Mouse (Mus musculus) limb, embryonic 11.5 days (tissue): ENCODE data around the gene Mfap5. TPM values are rescaled to one million over a fixed set of nuclear protein-coding genes. Genes with fewer than 3 reads are reported as not detected.
"Not testable (repeated sequence)": the region's sequence is repeated elsewhere in the genome, so short reads cannot be mapped to it uniquely, and the experiment has no call there.

Experiments used
- ATAC-seq: fragments of 200-750 bp; cut with Nextera tagmentation; 2 replicates; pipeline ENCODE4 v1.8.0; 2017; ENCODE audit warnings: low read depth; ENCODE audit not compliant: insufficient number of reproducible peaks, low FRiP score, low TSS enrichment
- DNase-seq: peaks from one replicate; pipeline ENCODE4 v3.0.0-alpha.2; 2015; ENCODE audit warnings: low spot score
- H3K27ac ChIP-seq: fragments of 300-500 bp; sonication (generic); replicated peaks from 2 replicates; pipeline ENCODE4 v1.5.1; 2014; ENCODE audit warnings: low read depth, mild to moderate bottlenecking, low read length
- H3K27me3 ChIP-seq: fragments of 300-500 bp; sonication (generic); 2 replicates; pipeline ENCODE4 v1.6.1; 2014; ENCODE audit warnings: mild to moderate bottlenecking, low read length, mixed read lengths; ENCODE audit not compliant: control insufficient read depth, insufficient read depth
- H3K36me3 ChIP-seq: fragments of 300-500 bp; sonication (generic); 2 replicates; pipeline ENCODE4 v1.6.1; 2014; ENCODE audit warnings: mild to moderate bottlenecking, low read length, moderate library complexity, mixed read lengths; ENCODE audit not compliant: control insufficient read depth, insufficient read depth
- H3K4me1 ChIP-seq: fragments of 300-500 bp; sonication (generic); 2 replicates; pipeline ENCODE4 v1.6.1; 2014; ENCODE audit warnings: low read length, mixed read lengths; ENCODE audit not compliant: control insufficient read depth, insufficient read depth
- H3K4me2 ChIP-seq: fragments of 300-500 bp; sonication (generic); 2 replicates; pipeline ENCODE4 v1.6.1; 2014; ENCODE audit warnings: low read depth, mild to moderate bottlenecking, moderate library complexity; ENCODE audit not compliant: severe bottlenecking
- H3K4me3 ChIP-seq: fragments of 300-500 bp; sonication (generic); 2 replicates; pipeline ENCODE4 v1.5.1; 2014; ENCODE audit warnings: low read depth, low read length
- H3K9ac ChIP-seq: fragments of 300-500 bp; sonication (generic); 2 replicates; pipeline ENCODE4 v1.6.1; 2014; ENCODE audit warnings: mild to moderate bottlenecking, low read length
- H3K9me3 ChIP-seq: fragments of 300-500 bp; sonication (generic); 2 replicates; pipeline ENCODE4 v1.6.1; 2016; ENCODE audit warnings: low read length; ENCODE audit not compliant: control insufficient read depth
- WGBS: fragments of 180-500 bp; shearing (Covaris S2); extraction: QIAGEN DNeasy Blood & Tissue Kit; methylation state at CpG from one replicate; pipeline ENCODE4 v1.1.7; 2014; 5-methylcytosine and 5-hydroxymethylcytosine counted together
- polyA plus RNA-seq: library from polyadenylated mRNA; unstranded; fragments of >200 nt; fragmentation: Nextera tagmentation; extraction: Ambion mirVana; gene quantifications from 2 replicates; pipeline ENCODE4 v1.2.1, GENCODE M21; 2014

Gene Mfap5
- 0.33 and 0.44 TPM in 2 replicates for polyA plus RNA-seq

DNA sequence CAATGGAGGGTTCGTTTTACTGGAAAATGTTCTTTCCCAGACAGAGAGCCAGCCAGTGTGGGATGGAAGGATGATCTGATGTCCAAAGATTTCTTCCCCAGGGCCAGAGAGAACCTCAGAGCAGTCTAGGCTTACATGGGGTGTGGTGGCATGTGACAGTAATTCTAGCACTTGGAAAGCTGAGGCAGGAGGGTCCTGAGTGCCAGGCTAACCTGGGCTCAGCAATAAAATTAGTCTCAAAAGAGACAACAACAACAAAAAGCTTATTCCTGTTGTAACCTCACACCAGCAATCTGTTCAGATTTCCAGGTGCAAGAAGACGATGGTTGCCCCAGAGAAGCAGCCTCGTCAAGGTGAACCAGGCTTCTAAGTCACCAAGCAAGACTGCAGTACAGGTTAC, at the start of gene Mfap5:
TSS of gene Mfap5 (plus strand) at position 301 of the 400 bp plus-strand sequence.
- H3K4me1 ChIP-seq: no peaks in the 10 kb centered on the region
- H3K9ac ChIP-seq: no peak within 1 kb of the TSS
- ATAC-seq (no peak), DNase-seq (no peak)
- no peak within 1 kb of the TSS for H3K4me3 ChIP-seq
- no peak within 1 kb of the TSS for H3K4me2 ChIP-seq
- no peaks in the 10 kb centered on the region for H3K27me3 ChIP-seq
- H3K36me3 ChIP-seq: no peaks in the 10 kb centered on the region
- 92% methylated on average over 3 of the region's 3 CpGs for WGBS
- H3K9me3 ChIP-seq: no peaks in the 10 kb centered on the region
- H3K27ac ChIP-seq: no peak within 1 kb of the TSS

DNA sequence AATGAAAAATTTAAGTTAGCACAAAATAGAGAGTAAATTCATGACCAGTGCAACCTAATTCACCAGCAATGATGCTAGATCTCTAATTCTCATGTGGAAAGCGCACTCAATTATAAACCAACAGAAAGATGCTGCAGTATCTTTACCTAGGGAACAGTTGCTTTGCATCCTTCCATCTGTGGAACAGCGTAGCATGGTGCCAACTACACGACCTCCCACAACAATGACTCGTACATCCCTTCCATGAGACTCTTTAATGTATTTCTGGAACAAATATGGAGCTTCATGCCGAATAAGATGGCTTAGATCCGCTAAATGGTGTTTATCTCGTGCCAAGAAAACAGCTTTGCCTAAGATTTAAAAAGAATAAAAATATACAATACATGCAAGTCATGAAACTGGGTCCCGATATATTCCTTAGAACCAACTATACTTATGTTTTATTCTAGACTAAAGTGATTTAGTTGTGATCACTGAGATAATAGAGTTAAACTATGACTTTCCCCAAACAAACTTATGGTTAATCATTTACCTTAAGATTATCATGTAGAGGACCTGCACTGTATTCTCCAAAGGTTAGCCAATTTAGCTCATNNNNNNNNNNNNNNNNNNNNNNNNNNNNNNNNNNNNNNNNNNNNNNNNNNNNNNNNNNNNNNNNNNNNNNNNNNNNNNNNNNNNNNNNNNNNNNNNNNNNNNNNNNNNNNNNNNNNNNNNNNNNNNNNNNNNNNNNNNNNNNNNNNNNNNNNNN, 46.5 kb upstream of the Mfap5 start:
- no peaks in the 10 kb centered on the region for H3K27me3 ChIP-seq
- WGBS: 93% methylated on average over 8 of the region's 8 CpGs
- no peak overlapping the region for H3K4me3 ChIP-seq
- no peaks in the 10 kb centered on the region for H3K9me3 ChIP-seq
- H3K9ac ChIP-seq: no peak overlapping the region
- ATAC-seq (no peak), DNase-seq (no peak)
- H3K4me2 ChIP-seq: no peak overlapping the region
- H3K36me3 ChIP-seq: peaks cover 8% of the 10 kb centered on the region; the same call in 1 of the 2 replicates
- no peak overlapping the region for H3K27ac ChIP-seq
- no peaks in the 10 kb centered on the region for H3K4me1 ChIP-seq

DNA sequence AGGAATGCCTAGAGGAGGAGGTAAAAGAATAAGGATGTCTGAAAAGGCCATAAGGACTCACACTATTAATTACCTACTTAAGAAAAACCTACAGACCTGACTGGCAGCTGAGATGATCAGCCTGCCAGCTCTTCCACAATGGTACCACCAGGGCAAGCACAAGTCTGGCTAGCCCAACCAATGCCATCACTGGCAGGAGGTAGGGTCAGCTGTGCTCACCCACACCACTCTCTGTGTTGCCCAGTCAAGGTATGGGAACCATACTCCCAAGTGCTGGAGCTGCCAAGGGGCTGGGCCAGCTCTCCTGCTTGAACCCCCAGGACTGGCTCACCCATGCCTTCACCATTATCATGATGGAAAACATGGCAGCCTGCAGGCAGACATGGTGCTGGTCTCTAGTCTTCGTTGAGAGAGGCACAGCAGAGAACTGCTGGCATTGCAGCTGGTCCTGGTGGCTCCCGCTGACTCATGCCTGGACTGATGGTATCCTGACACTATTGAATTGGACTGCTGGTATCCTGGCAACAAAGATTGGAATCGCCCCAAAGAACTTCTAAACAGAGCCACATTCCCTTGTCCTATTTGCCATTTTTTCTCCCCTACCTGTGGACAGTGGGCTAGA, 39.4 kb upstream of the Mfap5 start:
- H3K27ac ChIP-seq: no peak overlapping the region
- ATAC-seq (no peak), DNase-seq (no peak)
- no peak overlapping the region for H3K9ac ChIP-seq
- H3K9me3 ChIP-seq: no peaks in the 10 kb centered on the region
- no peaks in the 10 kb centered on the region for H3K27me3 ChIP-seq
- 88% methylated on average over 3 of the region's 3 CpGs for WGBS
- no peaks in the 10 kb centered on the region for H3K4me1 ChIP-seq
- no peak overlapping the region for H3K4me2 ChIP-seq
- peaks cover 3% of the 10 kb centered on the region; the same call in 1 of the 2 replicates for H3K36me3 ChIP-seq
- H3K4me3 ChIP-seq: no peak overlapping the region

DNA sequence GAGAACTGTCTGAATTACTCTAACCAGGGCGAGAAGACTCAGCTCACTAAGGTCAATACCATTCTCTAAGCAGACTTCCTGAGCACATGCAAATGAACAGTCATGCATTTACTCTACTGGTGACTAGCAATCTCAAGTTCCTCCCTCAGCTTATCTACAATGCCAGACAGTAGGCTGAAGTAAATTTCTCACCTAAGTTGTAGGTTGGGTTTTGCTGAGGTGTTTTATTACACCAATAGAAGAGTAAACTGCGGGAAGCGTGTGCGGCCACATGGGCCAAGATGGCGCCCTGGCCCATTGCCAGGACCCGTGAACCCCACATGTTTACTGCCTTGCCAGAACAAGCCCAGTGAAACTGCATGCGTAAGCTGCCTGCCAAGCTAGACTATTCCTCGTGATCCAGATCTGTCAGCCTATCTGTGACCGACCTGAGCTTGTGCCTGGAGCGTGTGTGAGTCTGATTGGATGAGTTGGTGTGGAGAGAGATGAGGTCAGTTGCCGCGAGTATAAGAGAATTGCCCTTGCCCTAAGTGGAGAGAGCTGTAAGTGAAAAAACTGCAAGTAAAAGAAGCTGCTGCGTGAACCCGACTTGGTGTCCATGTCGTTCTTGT, 36.5 kb upstream of the Mfap5 start:
- Histone ChIP-seq H3K36me3 (peaks cover 3% of the 10 kb centered on the region; the same call in 1 of the 2 replicates), H3K4me3 (no peak overlapping the region), H3K9ac (no peak overlapping the region), H3K4me2 (no peak overlapping the region), H3K4me1 (no peaks in the 10 kb centered on the region), H3K27me3 (no peaks in the 10 kb centered on the region), H3K9me3 (no peaks in the 10 kb centered on the region), H3K27ac (no peak overlapping the region)
- 96% methylated on average over 15 of the region's 15 CpGs for WGBS
- ATAC-seq (no peak), DNase-seq (no peak)

DNA sequence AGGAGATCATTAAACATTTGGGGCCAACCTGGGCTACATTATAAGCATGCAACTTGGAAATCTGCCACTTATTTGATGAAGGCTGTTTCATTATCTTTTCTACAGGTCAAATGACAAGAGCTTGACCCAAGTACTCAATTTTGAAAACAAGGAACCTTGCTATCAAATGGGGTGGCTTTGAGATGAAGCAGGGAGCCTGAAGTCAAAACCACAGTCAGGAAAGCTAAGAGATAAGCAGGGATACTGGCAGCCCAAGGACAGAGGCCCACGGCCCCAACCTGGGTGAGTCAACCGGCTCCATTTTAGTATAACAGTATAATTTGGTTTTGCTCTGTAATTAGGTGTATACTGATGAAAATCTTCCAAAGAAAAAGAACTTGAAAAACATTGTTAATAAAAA, 35.4 kb upstream of the Mfap5 start:
- ATAC-seq (no peak), DNase-seq (no peak)
- H3K27ac ChIP-seq: no peak overlapping the region
- 84% methylated on average over 2 of the region's 2 CpGs for WGBS
- H3K36me3 ChIP-seq: peaks cover 3% of the 10 kb centered on the region; the same call in 1 of the 2 replicates
- H3K4me3 ChIP-seq: no peak overlapping the region
- H3K4me1 ChIP-seq: no peaks in the 10 kb centered on the region
- no peak overlapping the region for H3K9ac ChIP-seq
- H3K27me3 ChIP-seq: no peaks in the 10 kb centered on the region
- no peak overlapping the region for H3K4me2 ChIP-seq
- H3K9me3 ChIP-seq: no peaks in the 10 kb centered on the region

DNA sequence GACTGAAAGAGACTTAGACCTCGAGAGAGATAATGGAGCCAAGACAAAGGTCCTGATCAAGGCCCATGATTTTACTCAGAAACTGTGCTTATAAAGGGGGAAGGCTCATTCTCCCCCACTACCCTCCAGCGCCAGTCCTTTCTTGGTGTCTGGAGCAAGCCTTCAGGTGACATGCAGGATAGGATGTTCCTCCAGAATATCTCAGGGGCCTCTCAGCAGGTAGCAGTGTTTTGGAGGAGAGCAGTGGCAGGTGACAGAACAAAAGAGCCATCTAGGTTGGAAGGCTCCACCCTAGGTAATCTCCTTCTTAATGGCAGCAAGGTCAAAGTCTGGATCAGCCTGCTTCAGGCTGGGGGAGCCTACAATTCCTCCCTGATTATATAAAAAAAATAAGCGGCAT, 34.2 kb upstream of the Mfap5 start:
- H3K9me3 ChIP-seq, DNase-seq, H3K4me1 ChIP-seq, H3K4me3 ChIP-seq, H3K4me2 ChIP-seq, ATAC-seq, H3K36me3 ChIP-seq, H3K9ac ChIP-seq, H3K27ac ChIP-seq, H3K27me3 ChIP-seq: not testable (repeated sequence)
- WGBS: 91% methylated on average over 3 of the region's 3 CpGs

DNA sequence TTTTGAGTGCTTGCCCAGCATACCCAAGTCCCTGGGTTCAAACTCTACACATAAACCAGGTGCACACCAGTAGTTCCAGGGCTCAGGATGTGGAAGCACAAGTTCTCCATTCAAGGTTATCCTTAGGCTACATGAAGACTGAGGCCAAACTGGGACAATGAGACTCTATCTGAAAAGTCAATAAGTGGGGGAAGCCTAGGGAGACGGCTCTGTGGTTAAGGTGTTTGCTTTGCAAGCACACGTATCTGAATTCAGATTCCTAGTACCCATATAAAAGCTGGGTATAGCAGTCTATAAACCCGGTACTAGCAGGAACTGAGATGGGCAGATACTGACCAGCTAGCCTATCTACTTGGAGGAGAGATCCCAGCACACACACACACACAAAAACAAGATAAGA, 27.6 kb upstream of the Mfap5 start:
- WGBS: 86% methylated on average over 3 of the region's 3 CpGs
- no peak overlapping the region for H3K4me3 ChIP-seq
- H3K36me3 ChIP-seq: no peaks in the 10 kb centered on the region
- H3K27ac ChIP-seq: no peak overlapping the region
- no peak overlapping the region for H3K4me2 ChIP-seq
- H3K9ac ChIP-seq: no peak overlapping the region
- no peak for ATAC-seq
- DNase-seq: no peak
- H3K9me3 ChIP-seq: no peaks in the 10 kb centered on the region
- no peaks in the 10 kb centered on the region for H3K27me3 ChIP-seq
- no peaks in the 10 kb centered on the region for H3K4me1 ChIP-seq

DNA sequence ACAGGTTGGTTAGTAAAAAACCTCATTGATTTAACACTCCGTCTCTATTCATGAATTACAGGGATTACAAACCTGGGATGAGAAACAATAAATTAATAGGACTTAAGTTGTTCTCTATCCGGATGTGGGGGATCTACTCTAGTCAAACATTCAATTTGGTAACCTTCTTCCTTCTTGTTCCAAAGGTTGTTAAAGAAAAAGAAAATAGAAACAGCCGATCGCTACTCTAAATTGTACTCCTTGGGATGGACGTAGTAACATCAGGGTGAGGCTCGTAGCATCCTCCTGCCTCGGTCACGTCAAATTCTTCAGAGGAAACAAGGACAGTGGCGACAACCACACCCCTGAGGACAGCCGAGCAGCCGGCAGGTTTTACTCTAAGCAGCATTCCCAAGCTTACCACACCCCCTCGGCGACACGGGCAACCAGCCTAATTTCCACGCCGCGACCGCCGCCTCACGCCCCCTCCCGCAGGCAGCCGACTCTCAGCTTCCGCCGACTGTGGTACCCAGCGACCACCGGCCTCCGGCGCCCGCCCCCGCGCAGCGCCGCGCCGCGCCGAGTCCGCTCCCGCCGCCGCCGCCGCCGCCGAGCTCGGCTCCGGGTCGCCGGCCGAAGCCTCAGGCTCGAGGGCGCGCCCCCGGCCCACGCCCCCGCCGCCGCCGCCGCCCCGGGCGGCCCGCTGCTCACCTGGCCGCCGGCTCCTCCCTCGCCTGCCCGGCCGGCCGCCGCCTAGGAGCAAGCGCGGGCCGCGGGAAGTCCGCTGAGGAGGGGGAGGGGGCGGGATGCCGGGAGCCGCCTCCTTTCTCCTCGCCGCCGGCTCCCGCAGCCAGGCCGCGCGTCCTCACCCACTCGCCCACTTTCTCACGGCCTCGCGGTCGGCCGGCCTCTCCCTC, 20.0 kb upstream of the Mfap5 start:
- H3K36me3 ChIP-seq: no peaks in the 10 kb centered on the region
- DNase-seq: peak; percentile 68
- peak overlapping the region; percentile 29 for H3K4me2 ChIP-seq
- 2% methylated on average over 53 of the region's 91 CpGs for WGBS
- H3K4me1 ChIP-seq: no peaks in the 10 kb centered on the region
- ATAC-seq: peak; percentile 64
- H3K27me3 ChIP-seq: no peaks in the 10 kb centered on the region
- H3K27ac ChIP-seq: peak overlapping the region; percentile 82
- peak overlapping the region; percentile 85 for H3K9ac ChIP-seq
- H3K4me3 ChIP-seq: peak overlapping the region; percentile 64
- H3K9me3 ChIP-seq: no peaks in the 10 kb centered on the region
